Mouse (Mus musculus) Patski (cell line): ENCODE results near the gene Emp1. TPM values are rescaled to one million over a fixed set of nuclear protein-coding genes. Genes with fewer than 3 reads are reported as not detected.

Experiments
- ATAC-seq: fragments of 100-300 bp; one replicate; pipeline ENCODE4 v1.8.0; 2021
- CTCF ChIA-PET: fragments of 350-600 bp; sonication (Branson Sonifier 250); formaldehyde crosslinking; loops from one replicate; lab custom pipeline; 2022; ENCODE audit warnings: inconsistent platforms; lab: Charles Lee
- POLR2A ChIA-PET: fragments of 350-600 bp; sonication (Branson Sonifier 250); formaldehyde crosslinking; loops from one replicate; lab custom pipeline; 2022; ENCODE audit warnings: antibody characterized with exemption, inconsistent platforms; lab: Charles Lee
- DNase-seq: peaks from one replicate; pipeline ENCODE4 v3.0.0-alpha.2; 2011; ENCODE audit warnings: low read depth, low spot score
- H3K27me3 ChIP-seq: fragments of 371-371 bp; one replicate; pipeline ENCODE4 v1.5.1; 2021
- CTCF ChIP-seq: fragments of 100-300 bp; IDR thresholded peaks from one replicate; pipeline ENCODE4 v1.5.1; 2021
- in situ Hi-C: fragments of 300-500 bp; cut with MboI; formaldehyde crosslinking; loops from 3 replicates; pipeline ENCODE4 v1.11.1; 2018; ENCODE audit warnings: low pct_unique_long_range_greater_than_20kb, mixed read lengths
- polyA plus RNA-seq: library from polyadenylated mRNA; unstranded; gene quantifications from one replicate; pipeline ENCODE4 v1.2.3, GENCODE M21; 2021

The Emp1 gene
- polyA plus RNA-seq, 1 experiment from 2014 or later, result 70.4 TPM

GRCm38 (mm10) chr6:135377583-135378319 lies 15.4 kb downstream of the Emp1 start:
- ChIA-PET POLR2A (interaction anchor here (0.9 kb wide), 1 partner anchor 14 kb away, joined by 7 read pairs; no protein-coding TSS in a partner anchor), CTCF (interaction anchor here (0.6 to 3.1 kb wide), 10 partner anchors 9 to 228 kb away, joined by 3 to 15 read pairs (median 4); no protein-coding TSS in a partner anchor)
- H3K27me3 ChIP-seq, result no peaks in the 10 kb centered on the region
- DNase-seq (no peak), ATAC-seq (peak; percentile 26)
- in situ Hi-C loops, result loop anchor here (5.0 kb wide), 3 partner anchors 130 to 295 kb away; no protein-coding TSS in a partner anchor
- peak; percentile 78 for TF ChIP-seq CTCF

GRCm38 (mm10) chr6:135383919-135384318 lies 21.6 kb downstream of the Emp1 start:
- ATAC-seq (no peak), DNase-seq (no peak)
- no peaks in the 10 kb centered on the region for H3K27me3 ChIP-seq
- ChIA-PET CTCF (no interaction called here), POLR2A (no interaction called here)
- in situ Hi-C loops, result no loop called here
- no peak for TF ChIP-seq CTCF

GRCm38 (mm10) chr6:135385738-135386459 lies 23.6 kb downstream of the Emp1 start:
- CTCF ChIA-PET, result interaction anchor here (1.6 kb wide), 1 partner anchor 10 kb away, joined by 4 read pairs; no protein-coding TSS in a partner anchor
- DNase-seq (no peak), ATAC-seq (no peak)
- in situ Hi-C loops, result no loop called here
- POLR2A ChIA-PET, result no interaction called here
- TF ChIP-seq CTCF, result no peak
- no peaks in the 10 kb centered on the region for H3K27me3 ChIP-seq

GRCm38 (mm10) chr6:135387653-135388052 lies 25.3 kb downstream of the Emp1 start:
- no peaks in the 10 kb centered on the region for H3K27me3 ChIP-seq
- in situ Hi-C loops, result no loop called here
- ChIA-PET CTCF (interaction anchor here (1.6 kb wide), 1 partner anchor 8 kb away, joined by 4 read pairs; no protein-coding TSS in a partner anchor), POLR2A (interaction anchor here (0.6 kb wide), 1 partner anchor 871 kb away, joined by 3 read pairs; no protein-coding TSS in a partner anchor)
- DNase-seq, result no peak
- ATAC-seq, result no peak
- TF ChIP-seq CTCF, result no peak

GRCm38 (mm10) chr6:135388711-135389110 lies 26.4 kb downstream of the Emp1 start:
- in situ Hi-C loops, result no loop called here
- ChIA-PET CTCF (no interaction called here), POLR2A (no interaction called here)
- H3K27me3 ChIP-seq, result no peaks in the 10 kb centered on the region
- DNase-seq (no peak), ATAC-seq (no peak)
- no peak for TF ChIP-seq CTCF

- no peaks in the 10 kb centered on the region for H3K27me3 ChIP-seq
- ChIA-PET CTCF (interaction anchor here (0.7 kb wide), 1 partner anchor 140 kb away, joined by 3 read pairs; no protein-coding TSS in a partner anchor), POLR2A (interaction anchor here (0.6 kb wide), 1 partner anchor 11 kb away, joined by 5 read pairs; no protein-coding TSS in a partner anchor)
- no peak for TF ChIP-seq CTCF
- in situ Hi-C loops, result no loop called here
- DNase-seq (peak; percentile 62), ATAC-seq (peak; percentile 63)
Observed at GRCm38 (mm10) chr6:135390398-135390797, 28.1 kb downstream of the Emp1 start.

GRCm38 (mm10) chr6:135395375-135395774 lies 33.0 kb downstream of the Emp1 start:
- DNase-seq, result no peak
- no peaks in the 10 kb centered on the region for H3K27me3 ChIP-seq
- no peak for TF ChIP-seq CTCF
- ATAC-seq, result no peak
- in situ Hi-C loops, result no loop called here
- ChIA-PET CTCF (interaction anchor here (1.4 to 2.3 kb wide), 4 partner anchors 8 to 245 kb away, joined by 3 to 5 read pairs (median 4); no protein-coding TSS in a partner anchor), POLR2A (no interaction called here)

- peaks cover 4% of the 10 kb centered on the region for H3K27me3 ChIP-seq
- CTCF ChIA-PET, result interaction anchor here (0.9 to 1.4 kb wide), 3 partner anchors 17 to 247 kb away, joined by 3 to 4 read pairs (median 3); no protein-coding TSS in a partner anchor
- in situ Hi-C loops, result no loop called here
- no peak for TF ChIP-seq CTCF
- no peak for DNase-seq
- POLR2A ChIA-PET, result no interaction called here
- no peak for ATAC-seq
Observed at GRCm38 (mm10) chr6:135397089-135397488, 34.7 kb downstream of the Emp1 start.

- POLR2A ChIA-PET, result no interaction called here
- DNase-seq, result no peak
- no peak for ATAC-seq
- in situ Hi-C loops, result no loop called here
- CTCF ChIA-PET, result interaction anchor here (1.0 to 2.7 kb wide), 2 partner anchors 34 to 147 kb away, joined by 3 to 11 read pairs; no protein-coding TSS in a partner anchor
- peaks cover 4% of the 10 kb centered on the region for H3K27me3 ChIP-seq
- TF ChIP-seq CTCF, result no peak
Observed at GRCm38 (mm10) chr6:135397788-135398187, 35.4 kb downstream of the Emp1 start.

- H3K27me3 ChIP-seq, result peaks cover 4% of the 10 kb centered on the region
- POLR2A ChIA-PET, result no interaction called here
- DNase-seq (no peak), ATAC-seq (no peak)
- CTCF ChIA-PET, result interaction anchor here (1.0 to 2.7 kb wide), 6 partner anchors 20 to 148 kb away, joined by 3 to 11 read pairs (median 4); no protein-coding TSS in a partner anchor
- no peak for TF ChIP-seq CTCF
- in situ Hi-C loops, result no loop called here
Observed at GRCm38 (mm10) chr6:135398801-135399200, 36.5 kb downstream of the Emp1 start.
